ENCODE assay signal across 9 mouse cellular contexts in the genomic region with DNA sequence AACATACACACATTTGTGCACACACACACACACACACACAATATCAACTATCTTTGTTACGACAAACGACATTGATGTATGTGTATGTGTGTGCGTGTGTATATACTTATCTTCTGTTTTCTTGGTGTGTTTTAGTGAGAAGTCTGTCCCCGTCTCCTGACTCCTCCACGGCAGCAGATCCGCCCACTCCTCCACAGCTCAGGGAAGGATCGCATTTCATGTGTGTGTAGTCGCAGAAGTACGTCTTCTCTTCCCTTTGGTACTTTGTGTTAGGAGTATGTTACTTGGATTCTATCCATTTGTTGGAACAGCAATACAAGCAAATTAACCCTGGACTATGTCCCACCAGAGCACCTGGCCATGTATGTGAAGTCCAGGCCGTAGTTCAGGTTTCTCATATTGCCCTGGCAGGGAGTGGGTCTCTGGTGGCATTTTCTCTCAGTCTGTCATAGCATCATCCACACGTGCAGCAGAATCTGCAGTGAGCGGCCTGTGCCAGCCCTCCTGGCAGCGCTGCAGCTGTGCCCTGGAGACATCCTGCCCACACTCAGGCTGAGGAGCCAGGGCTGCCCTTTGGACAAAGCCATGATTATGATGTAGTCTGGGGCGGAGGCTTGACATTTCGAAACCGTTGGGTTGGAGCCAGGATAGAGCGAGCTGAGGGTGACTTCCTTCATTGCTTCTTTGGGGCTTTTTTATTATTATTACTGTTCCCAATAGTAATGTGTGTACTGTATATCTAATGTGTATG. TPM values are rescaled to one million over a fixed set of nuclear protein-coding genes. Genes with fewer than 3 reads are reported as not detected.
DNase-seq lines count a peak whose midpoint lies in the region; ATAC-seq and TF ChIP-seq lines count a peak whose summit lies in the region.
"Had no signal": no experiment of that assay in that cellular context is flagged by ENCODE, and none has a peak within 500 bp of the region (broad histone marks: within the 10 kb centered on the region; RNA-seq: fewer than 3 reads in every experiment).

No protein-coding gene starts in this region.

- 81% methylated on average over 17 of the region's 17 CpGs for WGBS in liver, embryonic 13.5 days (ENCODE audit: insufficient replicate concordance)
- 84% methylated on average over 17 of the region's 17 CpGs for WGBS in liver, embryonic 11.5 days

- no peaks in the 10 kb centered on the region for H3K9me3 ChIP-seq in liver, embryonic 13.5 days (replicated peaks)
- no peaks in the 10 kb centered on the region for H3K9me3 ChIP-seq in liver, embryonic 11.5 days (ENCODE audit: control insufficient read depth, low read length)
- H3K9me3 ChIP-seq: midbrain, embryonic 12.5 days had no signal

- H3K79me2 ChIP-seq in myocyte (ENCODE audit: control insufficient read depth, insufficient read depth) = no peaks in the 10 kb centered on the region

- H3K4me2 ChIP-seq in liver, embryonic 13.5 days = no peak overlapping the region
- H3K4me2 ChIP-seq in liver, embryonic 11.5 days = no peak overlapping the region
- H3K4me2 ChIP-seq in myocyte (ENCODE audit: low read depth) = peak overlapping the region; percentile 46
- H3K4me2 ChIP-seq: midbrain, embryonic 12.5 days had no signal

- peaks cover 8% of the 10 kb centered on the region for H3K36me3 ChIP-seq in liver, embryonic 13.5 days
- H3K36me3 ChIP-seq in liver, embryonic 11.5 days (ENCODE audit: control insufficient read depth, insufficient read depth, low read length) = peaks cover 7% of the 10 kb centered on the region
- peaks cover 12% of the 10 kb centered on the region for H3K36me3 ChIP-seq in myocyte (ENCODE audit: control insufficient read depth, insufficient read depth)

- H3K4me1 ChIP-seq in liver, embryonic 13.5 days (replicated peaks) = no peaks in the 10 kb centered on the region
- H3K4me1 ChIP-seq in liver, embryonic 11.5 days (replicated peaks; ENCODE audit: control insufficient read depth, insufficient read depth, low read length) = no peaks in the 10 kb centered on the region

- H3ac ChIP-seq in myocyte (ENCODE audit: control insufficient read depth, insufficient read length) = no peak overlapping the region

- no peak for DNase-seq in liver, embryonic 13.5 days
- no peak for DNase-seq in liver, embryonic 11.5 days (ENCODE audit: low spot score)
- DNase-seq in cerebellum, postnatal 14 days = peak; percentile 67 to 74
- peak; percentile 58 to 67 for DNase-seq in heart, postnatal 36 days
- DNase-seq in layer of hippocampus, postnatal 36 days = peak; percentile 25 to 60
- DNase-seq in thymus, postnatal 0 days (ENCODE audit: low spot score) = no peak
- DNase-seq in thymus, postnatal 14 days = no peak

- no peak for TF ChIP-seq POLR2A in myocyte (IDR thresholded peaks at IDR 0.05; ENCODE audit: insufficient read length, low read depth)

- no peak overlapping the region for H3K4me3 ChIP-seq in liver, embryonic 13.5 days (replicated peaks)
- no peak overlapping the region for H3K4me3 ChIP-seq in liver, embryonic 11.5 days (ENCODE audit: low read depth, low read length)
- no peak overlapping the region for H3K4me3 ChIP-seq in myocyte
- H3K4me3 ChIP-seq: midbrain, embryonic 12.5 days had no signal

- peak; percentile 34 for ATAC-seq in liver, embryonic 13.5 days (ENCODE audit: low read depth)
- no peak for ATAC-seq in liver, embryonic 11.5 days (replicated peaks; ENCODE audit: low FRiP score)

- no peak overlapping the region for H3K9ac ChIP-seq in liver, embryonic 13.5 days
- no peak overlapping the region for H3K9ac ChIP-seq in liver, embryonic 11.5 days (ENCODE audit: low read depth, low read length)
- H3K9ac ChIP-seq: midbrain, embryonic 12.5 days had no signal

- intact Hi-C loops in heart, postnatal 36 days (cut with DNase I) = no loop called here

- no peaks in the 10 kb centered on the region for H3K27me3 ChIP-seq in liver, embryonic 13.5 days
- H3K27me3 ChIP-seq in liver, embryonic 11.5 days (replicated peaks; ENCODE audit: control insufficient read depth, insufficient read depth, low read length) = no peaks in the 10 kb centered on the region
- H3K27me3 ChIP-seq in myocyte (ENCODE audit: control insufficient read depth, insufficient read depth, insufficient read length) = no peaks in the 10 kb centered on the region
- H3K27me3 ChIP-seq: midbrain, embryonic 12.5 days had no signal

- no peak overlapping the region for H3K27ac ChIP-seq in liver, embryonic 13.5 days
- no peak overlapping the region for H3K27ac ChIP-seq in liver, embryonic 11.5 days (ENCODE audit: low read depth, low read length)
- H3K27ac ChIP-seq: midbrain, embryonic 12.5 days had no signal

TF ChIP-seq in myocyte, 11 proteins besides CTCF, POLR2A, EP300 and RAD21:
- TF ChIP-seq E2F4 (IDR thresholded peaks at IDR 0.05; ENCODE audit: insufficient read depth) (no peak), MYOG (IDR thresholded peaks at IDR 0.05; ENCODE audit: control insufficient read depth in 1 of 3, insufficient read depth in 1 of 3, insufficient read length in 2 of 3, low read depth in 2 of 3) (peak in 2 of 3 experiments; percentile 76 to 86), MYOD1 (IDR thresholded peaks at IDR 0.05; ENCODE audit: control insufficient read depth in 1 of 3, insufficient read length in 2 of 3, low read depth in 2 of 3) (peak in 2 of 3 experiments; percentile 76 to 89), SRF (IDR thresholded peaks at IDR 0.05; ENCODE audit: control insufficient read depth, insufficient read length, low read depth) (no peak), CEBPB (IDR thresholded peaks at IDR 0.05; ENCODE audit: insufficient read depth, poor library complexity, severe bottlenecking) (peak; percentile 37; the same call in 1 of the 2 replicates)

RNA-seq across cellular contexts. Expression of a gene that starts 28.9 kb away (rescaled TPM):
- 3.0 and 3.7 TPM in 2 replicates for polyA plus RNA-seq in liver, embryonic 13.5 days (2015; fragmentation: Nextera tagmentation; extraction: Ambion mirVana)
- 10.3 and 10.5 TPM in 2 replicates for polyA plus RNA-seq in liver, embryonic 11.5 days (2014; fragmentation: Nextera tagmentation; extraction: Ambion mirVana)
- total RNA-seq in heart, postnatal 36 days (2021) = 10 to 100 TPM; 37.5 to 39.2 TPM
- total RNA-seq in layer of hippocampus, postnatal 36 days (2021) = 10 to 100 TPM; 61.0 to 63.3 TPM
- 18.7 TPM for polyA plus RNA-seq in myocyte (2012; fragmentation: generic; extraction: Trizol)
- 17.4 and 24.4 TPM in 2 replicates for polyA plus RNA-seq in thymus, postnatal 0 days (2015; fragmentation: Nextera tagmentation; extraction: Ambion mirVana)

Comparison
In these comparisons a context has a peak if more than half of its experiments do, and no peak if none do; other contexts are left out.
1. DNase-seq: peak in cerebellum, postnatal 14 days (2 of 2), heart, postnatal 36 days (2 of 2) and layer of hippocampus, postnatal 36 days (2 of 2); none in liver, embryonic 13.5 days (single experiment), liver, embryonic 11.5 days (single experiment), thymus, postnatal 0 days (single experiment) and thymus, postnatal 14 days (single experiment).